Mouse (Mus musculus) granulocyte monocyte progenitor cell, adult 5-6 weeks (primary cell): Measurements from ENCODE around the gene Sspn. TPM values are rescaled to one million over a fixed set of nuclear protein-coding genes. Genes with fewer than 3 reads are reported as not detected.

Experiments
- ATAC-seq: replicated peaks from 2 replicates; pipeline ENCODE4 v1.8.0; 2016; ENCODE audit warnings: mild to moderate bottlenecking, moderate TSS enrichment, inconsistent platforms; ENCODE audit not compliant: poor library complexity, severe bottlenecking
- total RNA-seq, 2 experiments: library from RNA; stranded (forward) in 1 of 2; stranded (reverse) in 1 of 2; fragments of 200-712, 200-1000 nt in 1 of 2; fragments of >200 nt in 1 of 2; fragmentation: Nextera tagmentation in 1 of 2; gene quantifications; 2 replicates each; pipeline ENCODE4 v1.2.3; 2014 to 2017

Sspn gene
- total RNA-seq, 2 experiments from 2014 or later, result not detected

DNA sequence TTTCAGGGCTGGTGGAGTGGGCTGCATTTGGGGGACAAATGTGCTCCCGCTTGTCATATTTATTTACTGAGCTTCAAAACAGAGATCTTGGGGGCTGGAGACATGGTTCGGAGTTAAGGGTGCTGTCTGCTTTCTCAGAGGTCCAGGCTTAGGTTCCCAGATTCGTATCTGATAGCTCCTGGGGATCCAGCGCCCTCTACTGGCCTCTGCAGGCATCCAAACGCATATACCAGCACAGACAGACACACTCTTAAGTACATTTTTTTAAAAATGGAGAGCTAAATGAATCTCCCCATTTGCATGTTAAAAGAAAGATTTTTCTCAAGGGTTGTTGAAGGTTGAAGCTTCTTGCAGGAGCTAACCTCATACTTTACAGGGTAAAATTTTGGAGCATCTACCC lies 38.1 kb downstream of the Sspn start:
- no peak for ATAC-seq

DNA sequence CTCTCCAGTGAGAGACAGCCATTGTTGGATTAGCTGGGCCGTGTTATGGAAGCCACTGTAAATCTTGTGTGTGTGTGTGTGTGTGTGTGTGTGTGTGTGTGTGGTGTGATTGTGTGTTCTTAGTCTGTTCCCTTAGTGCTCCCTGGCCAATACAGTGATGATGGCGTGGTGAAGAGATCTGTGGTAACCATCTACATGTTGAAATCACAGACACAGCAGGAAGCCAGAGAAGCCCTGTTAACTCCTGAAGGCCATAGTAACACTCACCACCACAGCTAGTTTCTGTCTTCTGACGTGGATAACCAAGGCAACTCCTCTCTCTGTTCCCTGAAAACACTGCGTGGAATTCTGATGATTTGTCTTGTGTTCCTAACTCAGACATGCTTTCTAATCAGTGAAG lies 40.7 kb downstream of the Sspn start:
- peak; percentile 62 for ATAC-seq

DNA sequence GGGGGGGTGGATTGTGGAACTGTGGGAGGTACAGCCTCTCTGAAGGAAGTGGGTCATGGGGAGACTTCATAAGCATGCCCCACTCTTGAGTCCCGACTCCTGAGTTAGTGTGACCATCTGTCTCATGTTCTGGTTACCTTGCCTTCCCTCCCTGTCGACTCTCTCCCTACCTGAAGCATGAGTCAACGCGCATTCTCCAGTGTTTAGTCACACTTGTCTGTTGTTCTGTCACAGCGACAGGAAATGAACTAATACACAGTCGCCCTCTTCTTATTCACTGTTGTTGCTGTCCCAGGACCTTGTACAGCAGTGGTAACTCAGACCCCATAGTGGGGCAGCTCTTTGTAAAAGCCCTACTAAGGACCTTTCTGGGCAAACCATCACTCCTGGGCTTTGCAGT lies 41.4 kb downstream of the Sspn start:
- 0 out of 2 replicates have a peak, but pooled peaks have one; percentile 20 for ATAC-seq

DNA sequence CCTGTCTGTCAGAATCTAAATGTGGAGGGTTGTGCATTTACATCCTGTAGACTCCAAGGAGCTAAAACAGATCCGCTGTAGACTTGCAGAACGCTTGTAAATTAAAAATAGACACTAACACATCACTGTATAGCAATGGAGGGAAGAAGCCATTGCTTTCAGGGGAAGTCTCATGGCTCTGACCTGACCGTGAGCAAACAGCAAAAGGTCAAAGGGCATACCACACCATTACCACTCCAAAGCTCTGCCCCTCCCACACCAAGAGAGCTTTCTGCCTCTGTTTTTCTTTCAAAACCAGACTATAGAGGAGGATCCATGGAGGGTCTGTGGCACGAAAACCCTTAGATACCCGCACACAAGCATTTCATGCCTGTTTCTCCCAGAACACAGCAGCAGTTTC lies 41.9 kb downstream of the Sspn start:
- ATAC-seq, result no peak

DNA sequence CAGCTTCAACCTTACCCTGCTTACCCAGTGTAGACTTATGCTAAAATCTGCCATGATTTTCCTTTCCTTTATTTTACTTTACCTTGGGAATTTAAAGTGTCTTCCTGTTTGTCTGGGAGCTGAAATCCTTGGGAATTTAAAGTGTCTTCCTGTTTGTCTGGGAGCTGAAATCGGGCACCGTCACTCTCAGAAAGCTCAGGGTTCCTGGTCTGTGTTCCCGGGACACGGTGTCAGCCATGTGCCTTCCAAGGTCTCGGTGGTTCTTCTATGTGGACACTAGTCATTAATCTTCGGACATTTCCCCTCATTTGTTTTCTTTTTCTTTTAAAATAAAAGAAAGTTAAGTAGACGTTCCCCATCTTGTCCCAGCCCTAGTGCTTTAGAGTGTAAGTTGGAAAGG lies 43.3 kb downstream of the Sspn start:
- ATAC-seq, result no peak

DNA sequence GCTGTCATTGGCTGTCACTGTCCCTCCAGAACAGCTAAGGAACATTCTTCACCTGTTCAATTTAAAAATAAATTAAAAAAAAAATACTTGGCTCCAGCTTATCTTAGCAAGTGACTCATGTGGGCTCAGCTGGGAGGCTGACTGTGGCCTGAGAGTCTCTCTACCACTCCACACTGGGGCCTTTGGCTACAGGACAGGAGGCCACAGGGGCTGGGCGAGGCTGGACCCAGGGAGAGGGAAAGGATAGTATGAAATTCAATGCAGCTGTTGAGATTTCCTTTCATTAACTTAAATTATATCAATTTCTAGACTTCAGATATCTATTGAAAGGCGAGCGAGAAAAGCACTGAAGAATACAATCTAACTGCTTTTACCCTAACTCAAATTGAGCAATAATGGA lies 45.9 kb downstream of the Sspn start:
- ATAC-seq, result no peak

DNA sequence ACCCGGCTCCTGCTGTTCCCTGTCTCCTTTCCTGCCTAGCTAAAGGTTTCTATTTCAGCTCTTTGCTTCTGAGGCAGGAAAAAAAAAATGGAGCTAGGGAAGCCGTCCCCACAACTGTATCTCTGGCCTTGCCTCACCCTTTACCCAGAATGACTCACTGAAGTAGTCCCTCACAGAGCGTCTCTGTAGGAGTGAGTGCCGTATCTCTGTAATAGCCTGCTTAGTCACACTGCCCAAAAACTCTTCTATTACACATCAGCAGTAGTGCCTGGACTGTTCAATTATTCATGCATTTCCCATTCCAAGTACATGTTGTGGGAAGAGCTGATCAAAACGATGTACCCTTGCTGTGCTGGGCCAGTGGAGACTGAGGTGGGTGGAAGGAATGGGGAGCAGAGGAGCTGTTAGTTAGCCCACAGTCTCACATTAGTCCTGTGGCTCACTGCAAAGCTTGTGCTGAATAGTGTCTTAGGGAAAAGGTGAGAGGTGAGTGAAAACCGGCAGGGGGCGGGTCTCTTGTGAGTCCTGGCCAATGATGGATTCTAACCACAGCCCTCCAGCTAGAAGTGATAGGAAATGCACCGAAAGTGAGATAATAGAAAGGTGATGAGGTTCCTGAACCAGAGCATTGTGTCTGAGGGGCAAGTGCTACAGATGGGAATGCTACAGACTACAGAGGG lies 46.5 kb downstream of the Sspn start:
- ATAC-seq, result no peak

DNA sequence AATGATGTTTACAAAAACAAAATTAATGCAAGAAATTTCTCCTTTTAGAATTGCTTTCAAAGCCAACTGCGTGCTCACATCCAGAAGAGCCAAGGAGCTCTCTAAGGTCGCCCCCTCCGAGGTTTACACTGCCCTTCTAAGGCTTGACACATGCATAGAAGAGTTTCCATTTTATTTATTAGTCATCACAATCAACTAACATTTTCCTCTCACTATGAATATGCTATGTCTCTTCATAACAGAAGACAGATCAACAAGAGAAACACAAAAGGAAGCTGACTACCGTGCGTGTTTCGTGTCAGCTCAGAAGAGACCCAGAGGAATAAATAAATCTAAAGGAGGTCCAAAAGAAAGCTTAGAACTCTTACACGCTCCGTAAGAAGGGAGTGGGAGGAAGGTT lies 49.6 kb downstream of the Sspn start:
- ATAC-seq, result no peak

DNA sequence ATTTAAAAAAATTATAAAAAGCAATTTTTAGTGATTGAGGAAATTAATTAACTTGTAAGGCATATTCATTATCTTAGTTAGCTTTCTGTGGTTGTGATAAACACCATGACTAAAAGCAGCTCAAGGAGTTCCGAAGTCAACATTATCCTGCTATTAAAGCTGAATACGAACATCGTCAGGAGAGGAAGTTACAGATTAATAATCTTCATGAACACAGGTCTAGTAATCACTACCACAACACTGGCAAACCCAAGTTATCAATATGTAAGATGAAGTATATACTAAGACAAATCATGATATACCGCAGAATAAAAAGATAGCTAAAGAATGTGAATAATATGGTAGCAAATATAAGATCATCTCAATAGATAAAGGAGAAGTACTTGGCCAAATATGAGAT lies 50.9 kb downstream of the Sspn start:
- no peak for ATAC-seq

DNA sequence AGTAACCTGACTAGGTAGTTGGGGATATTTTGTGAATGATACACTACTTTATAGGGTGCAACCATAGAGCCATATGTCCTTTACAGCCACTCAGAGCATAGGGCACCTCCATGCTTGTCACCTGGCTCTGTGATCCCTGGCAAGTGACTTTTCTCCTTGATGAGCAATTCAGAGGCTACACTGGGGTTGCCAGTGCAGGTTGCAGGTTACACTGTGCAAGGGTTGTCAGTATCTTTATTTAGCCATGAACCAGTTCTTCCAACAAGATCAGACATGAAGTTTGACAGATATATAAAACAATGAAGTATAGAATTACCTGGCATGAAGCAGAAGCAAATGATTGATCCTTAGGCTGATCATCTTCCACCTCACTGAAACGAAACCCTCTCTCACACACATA lies 59.1 kb downstream of the Sspn start:
- no peak for ATAC-seq

DNA sequence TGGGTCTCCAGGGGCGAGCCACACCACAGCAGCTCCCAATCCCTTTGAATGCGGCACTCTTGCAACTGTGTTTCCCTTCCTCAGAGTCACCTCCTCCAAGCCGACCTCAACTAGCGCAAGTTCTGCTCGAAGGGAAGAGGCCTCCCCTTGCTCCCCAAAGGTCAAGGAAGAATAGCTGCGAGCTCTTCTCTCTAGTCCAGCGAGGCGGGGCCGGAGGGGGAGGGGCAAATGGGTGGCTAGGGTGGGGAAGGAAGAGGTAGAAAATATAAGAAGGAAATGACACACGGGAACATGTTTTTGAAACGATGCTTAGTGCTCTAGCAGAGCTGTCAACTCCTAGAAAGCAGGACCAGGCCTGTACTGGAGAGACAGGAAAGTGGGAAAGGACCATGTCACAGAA lies 61.1 kb downstream of the Sspn start:
- peak; percentile 40 for ATAC-seq

DNA sequence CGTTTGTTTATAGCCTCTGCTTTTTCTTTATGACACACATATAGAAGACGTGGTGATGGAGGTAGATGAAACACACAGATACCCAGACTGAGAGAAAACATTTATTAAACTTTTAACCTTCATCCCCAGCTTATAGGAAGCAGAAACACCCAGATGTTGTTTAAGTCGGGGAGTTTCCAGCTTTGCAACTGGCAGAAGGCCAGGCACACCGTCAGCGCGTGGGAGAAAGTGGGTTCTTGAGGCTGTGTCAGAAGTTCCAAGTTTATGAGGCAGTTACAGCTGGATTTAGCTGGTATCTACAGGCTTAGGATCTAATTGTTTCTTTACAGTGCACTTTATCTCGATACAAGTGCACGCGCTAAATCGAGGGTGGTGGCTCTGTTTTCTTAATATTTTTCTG lies 61.5 kb downstream of the Sspn start:
- no peak for ATAC-seq

DNA sequence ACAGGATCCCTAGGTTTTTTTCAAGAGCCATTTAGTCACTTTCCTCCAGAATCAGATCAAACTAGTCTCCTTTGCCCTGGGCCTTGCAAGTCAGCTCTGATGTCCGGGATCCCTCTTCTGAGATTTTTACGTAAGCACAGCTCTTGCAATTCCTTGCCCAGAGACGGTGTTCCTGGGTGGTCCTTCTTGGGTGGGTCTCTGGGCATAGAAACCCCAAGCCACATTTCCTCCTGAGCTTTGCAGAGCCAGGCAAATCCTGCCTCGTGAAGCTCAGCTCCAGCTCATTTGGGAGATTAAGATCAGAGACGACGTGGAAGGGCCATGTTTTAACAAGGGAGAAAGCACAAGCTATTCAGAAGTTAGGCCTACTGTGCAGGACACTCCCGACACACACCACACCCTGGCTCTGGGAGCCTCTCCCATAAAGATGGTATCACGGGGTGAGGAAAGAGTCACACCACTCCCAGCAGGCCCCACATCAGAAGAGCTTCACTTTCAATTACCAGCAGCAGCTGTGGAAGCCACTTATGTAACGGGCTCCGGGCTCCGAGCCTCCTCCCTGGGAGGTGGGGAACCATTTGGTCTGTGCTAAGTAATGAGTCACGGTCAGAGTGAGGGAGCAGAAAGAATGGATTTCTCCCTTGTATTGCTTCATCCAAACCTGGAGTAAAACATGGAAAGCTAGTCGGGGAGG lies 67.0 kb downstream of the Sspn start:
- peak; percentile 73 for ATAC-seq

DNA sequence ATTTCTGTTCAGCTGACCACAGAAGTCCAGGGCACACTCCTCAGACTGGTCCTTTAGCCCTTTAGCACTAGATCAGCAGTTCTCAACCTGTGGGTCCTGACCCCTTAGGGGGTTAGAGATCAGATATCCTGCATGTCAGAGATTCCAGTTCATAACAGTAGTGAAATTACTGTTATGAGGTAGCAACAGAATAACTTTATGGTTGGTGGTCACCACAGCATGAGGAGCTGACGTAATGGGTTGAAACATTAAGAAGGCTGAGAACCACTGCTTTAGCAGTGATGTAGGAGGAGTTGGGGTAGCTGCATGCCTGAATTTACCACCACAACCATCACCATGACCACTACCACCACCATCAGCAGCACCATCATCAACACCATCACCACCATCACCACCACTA lies 69.3 kb downstream of the Sspn start:
- ATAC-seq, result no peak

DNA sequence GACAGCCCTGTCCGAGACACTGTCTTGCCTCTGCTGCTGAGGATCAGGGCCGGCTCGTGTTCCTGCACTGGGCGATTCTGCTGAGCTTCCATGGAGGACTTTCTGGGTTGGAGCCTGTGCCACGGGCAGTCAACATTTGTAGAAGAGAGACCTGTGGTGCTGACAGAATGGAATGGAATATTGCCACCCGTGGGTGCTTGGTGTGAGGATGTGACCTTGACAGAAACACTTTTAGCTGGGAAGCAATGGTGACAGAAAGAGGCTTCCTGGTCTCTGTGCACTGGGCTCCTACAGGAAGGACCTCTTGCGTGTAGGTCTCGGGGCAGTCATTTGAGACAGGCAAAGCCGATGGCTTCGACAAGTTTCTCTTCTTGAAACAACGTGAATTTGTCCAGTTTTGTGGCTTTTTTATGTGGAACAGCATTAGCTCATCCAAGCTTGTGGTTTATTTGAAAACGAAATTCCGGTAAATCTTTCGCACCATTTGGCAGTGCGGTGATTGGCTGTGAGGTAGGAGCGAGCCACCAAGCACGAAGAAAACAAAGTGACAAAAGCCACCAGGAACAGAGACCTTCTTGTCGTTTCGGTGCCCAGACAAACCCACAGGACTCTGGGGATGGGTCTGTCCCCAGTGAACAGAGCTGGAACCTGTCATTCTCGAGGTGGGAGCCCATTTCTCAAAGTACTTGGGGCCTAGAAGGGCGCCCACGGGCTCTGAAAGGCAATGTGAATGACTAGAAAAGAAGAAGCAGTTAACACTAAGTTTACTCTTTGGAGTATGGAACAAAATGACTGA lies 70.2 kb downstream of the Sspn start:
- ATAC-seq, result no peak

DNA sequence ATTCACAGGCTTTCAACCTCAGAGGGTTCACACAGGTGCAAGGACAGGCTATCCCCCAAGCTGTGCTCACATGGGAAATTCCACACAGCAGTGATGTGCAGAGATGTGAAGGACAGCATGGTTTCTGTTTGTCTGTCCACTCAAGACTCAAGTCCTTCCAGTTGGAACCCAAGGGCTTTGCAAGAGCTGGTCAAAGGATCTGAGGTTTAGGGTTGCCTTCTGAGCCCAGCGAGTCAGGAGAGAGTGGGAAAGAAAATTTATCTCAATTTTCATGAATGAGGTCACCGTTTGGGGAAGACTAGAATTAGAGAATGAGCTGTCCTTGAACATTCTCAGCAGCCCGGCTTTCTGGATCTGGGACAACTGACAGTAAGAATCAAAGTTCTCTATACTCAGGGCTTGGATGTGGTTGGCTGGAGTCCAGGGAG lies 72.7 kb downstream of the Sspn start:
- no peak for ATAC-seq

DNA sequence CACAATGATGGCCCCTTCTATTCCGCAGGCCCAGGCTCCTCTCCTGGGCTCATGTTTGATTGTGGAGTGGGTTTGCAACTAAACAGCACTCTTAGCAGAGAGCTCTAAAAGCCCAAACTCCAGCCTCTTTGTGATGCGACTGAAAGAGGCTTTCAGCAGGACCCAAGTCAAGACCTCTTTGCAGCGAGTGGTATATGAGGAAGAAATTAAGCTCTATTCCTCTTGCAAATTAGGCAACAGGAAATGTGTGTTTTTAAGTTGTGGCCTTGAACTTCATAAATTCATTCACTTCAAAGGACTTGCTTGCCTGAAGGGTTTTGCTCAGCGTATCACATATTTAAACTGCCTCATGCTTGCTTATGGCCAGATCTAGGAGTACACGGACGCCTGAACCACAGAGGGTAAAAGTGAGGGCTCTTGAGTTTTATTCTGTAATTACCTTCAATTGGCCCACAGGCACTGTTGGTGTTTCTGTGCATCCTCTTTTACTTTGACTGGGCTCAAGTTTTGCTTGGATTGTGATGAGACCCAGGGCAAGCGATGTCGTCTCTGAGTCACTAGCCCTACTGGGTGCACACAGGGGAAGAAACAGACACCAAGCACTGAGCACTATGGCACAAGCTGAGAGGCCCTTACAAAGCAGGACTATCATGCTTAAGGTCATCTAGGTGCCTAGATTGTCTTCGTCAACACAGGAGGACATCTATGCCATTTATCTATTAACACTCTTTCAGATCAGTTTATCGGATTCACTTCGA lies 73.9 kb downstream of the Sspn start:
- ATAC-seq, result peak; percentile 55

DNA sequence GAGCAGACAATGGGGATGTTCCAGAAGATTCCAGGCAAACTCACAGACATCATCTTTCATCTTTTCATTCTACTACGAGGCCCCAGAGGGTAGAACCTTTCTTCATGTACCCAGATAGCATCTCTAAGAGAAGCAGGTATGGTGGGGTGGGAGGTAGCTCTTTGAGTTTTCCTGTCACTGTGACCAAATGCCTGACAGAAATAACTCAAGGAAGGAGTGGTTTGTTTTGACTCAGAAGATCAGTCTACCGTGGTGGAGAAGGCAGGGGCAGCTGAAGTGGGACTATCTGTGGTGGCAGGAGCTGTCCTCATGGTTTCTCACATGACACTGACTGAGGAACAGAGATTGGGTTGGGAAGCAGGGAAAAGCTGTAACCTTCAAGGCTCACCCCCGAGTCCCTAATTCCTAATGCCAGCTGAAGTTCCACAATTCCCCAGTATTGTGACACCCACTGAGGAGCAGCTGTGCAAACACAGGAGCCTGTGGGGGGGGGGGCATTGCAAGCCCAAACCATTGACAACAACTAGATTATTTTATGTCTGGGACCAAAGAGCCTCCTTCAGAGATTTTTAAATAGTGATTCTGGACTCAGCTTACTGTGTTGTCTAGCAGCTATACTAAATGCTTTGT lies 74.6 kb downstream of the Sspn start:
- ATAC-seq, result no peak

DNA sequence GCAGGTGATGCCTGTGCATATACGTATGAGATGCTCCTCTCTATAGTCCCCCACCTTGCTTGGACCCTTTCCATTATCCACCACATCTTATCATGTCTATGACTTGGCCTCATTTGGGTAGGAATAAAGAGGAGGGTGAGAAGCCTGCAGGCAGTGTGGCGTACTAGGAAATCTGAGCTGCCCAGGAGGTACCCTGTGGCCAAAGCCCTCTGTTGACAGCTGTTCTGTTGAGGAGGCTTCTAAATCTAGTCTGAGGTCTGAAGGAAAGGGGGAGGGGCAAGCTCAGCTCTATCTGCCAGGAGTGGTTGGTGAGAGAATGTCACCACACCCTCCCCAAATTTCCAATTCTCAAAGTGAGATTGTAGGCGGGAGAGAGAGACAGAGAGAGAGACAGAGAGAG lies 75.3 kb downstream of the Sspn start:
- ATAC-seq, result no peak

DNA sequence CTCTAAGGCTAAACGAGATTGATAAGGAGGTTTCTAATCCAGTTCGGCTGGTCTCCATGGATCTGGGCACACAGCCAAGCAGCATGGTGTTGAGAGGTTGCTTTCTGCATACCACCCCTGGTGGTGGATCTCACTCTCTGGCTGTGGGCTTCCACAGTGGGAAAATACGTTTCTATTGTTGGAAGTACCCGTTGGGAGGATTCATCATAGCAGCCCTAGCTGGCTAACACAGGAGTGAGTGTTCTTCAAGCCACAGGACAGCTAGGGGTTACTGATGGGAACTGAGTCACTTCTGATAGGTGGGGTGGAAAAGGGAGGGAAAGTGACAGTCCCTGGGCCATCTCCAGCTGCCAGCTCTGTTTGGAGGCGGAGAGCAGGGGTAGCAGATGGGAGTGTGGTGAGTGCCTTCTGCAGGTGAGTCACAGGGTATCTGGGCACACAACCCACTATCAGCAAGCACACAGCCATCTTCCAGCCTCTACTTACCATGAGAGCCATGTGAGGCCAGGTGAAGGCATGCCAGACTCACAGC lies 77.1 kb downstream of the Sspn start:
- ATAC-seq, result no peak
